Mouse (Mus musculus) brain, embryonic 14.5 days (tissue): Measurements from ENCODE around the gene Tmprss13. TPM values are rescaled to one million over a fixed set of nuclear protein-coding genes. Genes with fewer than 3 reads are reported as not detected.

Source experiments
- DNase-seq: peaks from one replicate; pipeline ENCODE4 v3.0.0-alpha.2; 2011; ENCODE audit warnings: low read depth
- CTCF ChIP-seq: fragments of 200-500 bp; IDR thresholded peaks from 2 replicates; pipeline ENCODE4 v1.5.1; 2012; ENCODE audit warnings: inconsistent platforms, mild to moderate bottlenecking, moderate library complexity, borderline replicate concordance; ENCODE audit not compliant: insufficient read depth, insufficient read length; ENCODE audit errors: extremely low read depth
- POLR2A ChIP-seq: fragments of 200-500 bp; IDR thresholded peaks from 2 replicates; pipeline ENCODE4 v1.6.1; 2012; ENCODE audit warnings: mild to moderate bottlenecking, inconsistent platforms, borderline replicate concordance; ENCODE audit not compliant: poor library complexity, insufficient read depth, insufficient read length, severe bottlenecking; ENCODE audit errors: extremely low read depth
- polyA plus RNA-seq: library from polyadenylated mRNA; depleted of rRNA; stranded (reverse); fragments of >200 nt; gene quantifications from 2 replicates; pipeline ENCODE4 v1.2.3, GENCODE M21; 2012; rRNA removed

Tmprss13 gene
- polyA plus RNA-seq, 1 experiment: 0.10 TPM

DNA sequence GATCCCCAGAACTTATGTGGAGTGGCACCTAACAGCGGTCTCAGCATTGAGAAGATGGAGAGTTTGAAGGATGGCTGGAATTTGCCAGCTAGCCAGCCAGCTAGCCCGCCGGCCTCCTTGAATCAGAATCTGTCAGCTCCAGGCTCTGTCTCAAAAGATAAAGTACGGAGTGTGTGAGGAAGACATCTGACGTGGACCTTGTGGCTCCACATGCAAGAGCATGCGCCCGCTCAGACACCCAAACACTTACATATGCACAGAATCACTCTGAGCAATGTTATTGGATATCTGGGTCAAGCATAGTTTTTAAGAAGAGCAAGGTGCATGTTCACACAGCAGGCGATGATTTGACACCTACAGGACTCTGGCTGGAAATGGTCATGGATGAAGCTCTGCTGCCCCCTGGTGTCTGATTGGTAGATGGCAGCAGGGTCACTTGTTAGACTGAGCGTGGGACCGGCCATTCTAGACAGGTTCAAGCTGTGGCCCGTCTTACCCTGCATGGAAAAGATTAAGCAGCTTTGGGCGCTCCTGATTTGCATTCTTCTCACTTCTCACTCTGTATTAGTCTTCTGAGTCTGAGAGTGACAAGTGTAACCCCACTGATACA is 69.6 kb downstream of the Tmprss13 start:
- TF ChIP-seq CTCF (peak; percentile 96), POLR2A (no peak)
- DNase-seq: peak; percentile 88

DNA sequence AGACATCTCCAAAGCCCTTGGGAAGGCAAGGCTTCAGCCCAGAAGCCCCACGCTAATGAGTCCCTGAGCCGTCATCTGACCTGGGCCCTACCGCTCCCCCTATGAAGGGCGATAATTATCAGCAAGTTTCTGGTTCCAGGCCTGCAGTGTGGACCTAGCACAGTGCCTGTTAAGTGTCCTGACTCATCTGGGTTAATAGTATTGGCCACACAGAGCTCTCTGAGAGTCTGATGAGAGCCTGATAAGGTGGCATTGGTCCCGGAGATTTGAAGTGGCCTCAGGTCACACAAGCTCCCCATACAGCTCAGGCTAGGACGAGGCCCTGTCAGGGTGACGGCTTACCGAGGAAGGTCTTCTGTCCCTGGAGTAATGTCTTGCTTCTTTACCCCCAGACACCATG is 70.7 kb downstream of the Tmprss13 start:
- TF ChIP-seq CTCF (no peak), POLR2A (no peak)
- no peak for DNase-seq

DNA sequence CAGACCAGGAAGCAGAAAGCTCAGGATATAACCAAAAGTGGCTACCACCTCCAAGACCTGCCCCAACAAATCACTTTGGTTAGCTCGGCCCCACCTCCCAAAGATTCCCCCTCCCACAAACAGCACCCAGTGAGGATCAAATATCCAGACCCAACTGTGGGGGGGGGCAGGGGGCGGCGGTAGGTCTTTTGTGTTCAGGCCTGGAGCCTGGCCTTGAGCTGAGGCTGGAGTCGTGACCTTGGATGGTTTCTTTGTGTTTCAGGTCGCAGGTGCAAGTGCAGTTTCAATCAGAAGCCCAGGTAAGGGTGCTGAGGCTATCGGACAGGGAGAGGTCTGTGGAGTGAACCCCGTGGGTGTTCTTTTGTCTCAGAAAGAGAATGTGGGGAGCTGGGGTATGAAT is 72.4 kb downstream of the Tmprss13 start:
- DNase-seq: no peak
- TF ChIP-seq CTCF (no peak), POLR2A (no peak)

DNA sequence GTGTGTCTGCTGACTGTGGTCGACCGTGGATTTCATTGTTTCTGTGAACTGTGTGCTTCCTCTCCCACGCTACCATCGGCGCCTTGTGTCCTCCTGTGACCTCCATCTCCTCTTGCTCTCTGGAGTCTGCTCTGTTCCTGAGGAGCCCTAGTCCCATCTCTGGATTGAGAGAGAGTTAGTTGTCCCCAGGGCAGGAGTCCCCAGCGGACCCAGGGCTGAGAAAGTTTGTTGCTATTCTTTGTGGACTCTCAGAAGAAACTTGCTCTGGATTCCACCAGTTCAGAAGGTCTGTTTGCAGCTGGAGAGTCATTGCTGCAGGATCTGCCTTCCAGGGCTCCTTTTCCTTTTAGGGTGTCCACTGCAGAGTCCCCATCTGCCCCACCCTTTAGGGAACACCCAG is 76.3 kb downstream of the Tmprss13 start:
- TF ChIP-seq CTCF (no peak), POLR2A (no peak)
- no peak for DNase-seq

DNA sequence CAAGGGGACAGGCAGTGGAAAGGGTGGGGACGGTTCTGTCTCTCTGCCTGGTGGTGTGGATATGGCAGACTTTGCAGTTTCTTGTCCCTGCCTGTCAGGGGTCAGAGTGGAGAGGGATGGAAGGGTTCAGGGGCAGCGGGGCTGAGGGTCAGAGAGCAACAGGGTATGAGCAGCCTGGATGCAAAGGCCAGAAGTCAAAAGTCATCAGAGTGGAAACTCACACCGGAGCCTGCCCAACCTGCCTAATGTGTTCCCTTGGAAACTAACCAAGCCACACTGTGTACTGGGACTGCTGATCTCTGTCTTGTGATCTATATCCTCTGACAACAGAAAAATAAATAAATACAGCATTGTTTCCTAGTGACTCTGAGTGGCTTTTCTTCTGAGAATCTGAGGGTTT is 76.9 kb downstream of the Tmprss13 start:
- no peak for TF ChIP-seq CTCF
- no peak for TF ChIP-seq POLR2A
- DNase-seq: no peak

Other genes starting within 250 kb of the Tmprss13 start
- gene Jaml, start 239.9 kb upstream of the Tmprss13 start, polyA plus RNA-seq: 0.09 and 0.10 TPM in 2 replicates
- gene Scn2b, start 201.3 kb upstream of the Tmprss13 start, polyA plus RNA-seq: 7.1 and 8.9 TPM in 2 replicates
- gene Scn4b, start 180.7 kb upstream of the Tmprss13 start, polyA plus RNA-seq: 0.16 and 0.23 TPM in 2 replicates
- gene BC049352, start 137.1 kb upstream of the Tmprss13 start, polyA plus RNA-seq: 0.10 TPM in 1 of 2 replicates, not detected in the other
- gene Tmprss4, start 115.0 kb upstream of the Tmprss13 start, polyA plus RNA-seq: 0.16 TPM in 1 of 2 replicates, not detected in the other
- gene Il10ra, start 50.0 kb upstream of the Tmprss13 start, polyA plus RNA-seq: 0.54 and 0.78 TPM in 2 replicates
- gene Fxyd6, start 51.1 kb downstream of the Tmprss13 start, polyA plus RNA-seq: 374 and 382 TPM in 2 replicates
- gene Fxyd2, start 80.6 kb downstream of the Tmprss13 start, polyA plus RNA-seq: 7.7 and 8.4 TPM in 2 replicates
- gene Dscaml1, start 107.5 kb downstream of the Tmprss13 start, polyA plus RNA-seq: 34.3 and 36.8 TPM in 2 replicates